Mouse (Mus musculus) c-Kit-positive CD71-negative TER-119-negative erythroid progenitor cells, embryonic 14.5 days (primary cell): ENCODE measurements around the gene Tarsl2.

Experiments used
- DNase-seq: peaks from one replicate; pipeline ENCODE4 v3.0.0-alpha.2; 2013; ENCODE audit warnings: low read depth

Gene Tarsl2

GRCm38 (mm10) chr7:65644643-65645351, at the start of gene Tarsl2:
TSS of gene Tarsl2 (plus strand) at chr7:65644898.
- DNase-seq = peak; percentile 92

- DNase-seq = no peak
Measured at GRCm38 (mm10) chr7:65606124-65606523, 38.6 kb upstream of the Tarsl2 start.

DNA sequence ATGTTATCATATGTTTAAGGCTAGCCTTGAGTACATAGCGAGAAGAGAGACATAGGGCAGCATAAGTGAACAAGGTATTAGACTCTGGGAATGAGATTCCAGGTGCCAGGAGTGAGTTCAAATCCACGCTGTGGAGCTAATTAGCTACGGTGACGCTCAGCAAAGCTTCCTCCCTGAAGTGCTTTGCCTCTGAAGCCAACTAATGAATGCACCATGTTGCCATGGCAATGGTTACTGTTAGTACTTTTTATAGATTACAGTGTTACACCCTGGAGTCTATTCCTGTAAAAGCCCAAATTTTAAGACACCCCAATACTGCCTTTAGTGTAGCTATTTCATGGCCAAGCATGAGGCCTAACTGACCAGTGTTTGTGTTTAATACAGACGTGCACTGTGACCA, 37.7 kb upstream of the Tarsl2 start:
- DNase-seq = no peak

DNA sequence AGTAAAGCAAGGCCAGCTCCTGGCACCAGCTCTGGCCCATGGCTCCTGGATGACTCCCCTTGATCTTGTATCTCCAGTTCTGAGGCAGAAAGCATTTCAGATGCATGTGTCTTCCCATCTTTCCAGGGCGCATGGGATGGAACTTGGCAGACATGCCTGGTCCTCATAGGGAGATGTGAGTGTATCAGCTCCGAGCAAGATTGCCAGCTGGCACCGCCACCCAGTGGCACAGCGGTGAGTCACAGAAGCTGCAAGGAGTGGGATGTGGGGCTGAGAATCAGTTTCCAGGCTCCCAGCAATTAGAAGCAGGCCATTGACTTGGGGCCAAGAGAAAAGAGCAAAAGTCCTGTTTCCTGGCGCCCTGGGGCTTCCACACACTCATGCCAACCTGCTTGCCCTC, 34.5 kb upstream of the Tarsl2 start:
- DNase-seq = no peak

DNA sequence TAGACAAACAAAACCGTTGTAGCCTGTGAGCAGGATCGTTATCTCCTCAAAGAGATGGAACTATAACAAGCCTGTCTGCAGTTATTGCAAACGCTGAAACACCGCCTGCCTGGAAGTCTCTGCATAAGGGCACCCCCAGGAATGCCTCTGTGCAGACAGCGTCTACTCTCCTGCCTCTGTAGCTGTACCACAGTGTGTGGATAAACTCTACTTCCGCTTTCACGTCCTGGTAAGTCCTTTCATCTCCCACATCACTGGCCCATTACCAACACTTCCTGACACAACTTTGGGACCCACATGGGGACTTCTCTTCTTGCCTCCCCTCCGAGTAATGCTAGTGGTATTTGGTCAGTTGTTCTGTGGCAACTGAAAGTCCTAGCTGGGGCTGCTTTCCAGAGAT, 34.0 kb upstream of the Tarsl2 start:
- no peak for DNase-seq

- DNase-seq = no peak
Measured at GRCm38 (mm10) chr7:65611298-65611697, 33.4 kb upstream of the Tarsl2 start.

- no peak for DNase-seq
Measured at GRCm38 (mm10) chr7:65613723-65614122, 31.0 kb upstream of the Tarsl2 start.

- no peak for DNase-seq
Measured at GRCm38 (mm10) chr7:65618751-65619150, 25.9 kb upstream of the Tarsl2 start.

- no peak for DNase-seq
Measured at GRCm38 (mm10) chr7:65620746-65621145, 24.0 kb upstream of the Tarsl2 start.

- DNase-seq = no peak
Measured at GRCm38 (mm10) chr7:65623330-65623729, 21.4 kb upstream of the Tarsl2 start.

GRCm38 (mm10) chr7:65625528-65625927, 19.2 kb upstream of the Tarsl2 start:
- DNase-seq = no peak

DNA sequence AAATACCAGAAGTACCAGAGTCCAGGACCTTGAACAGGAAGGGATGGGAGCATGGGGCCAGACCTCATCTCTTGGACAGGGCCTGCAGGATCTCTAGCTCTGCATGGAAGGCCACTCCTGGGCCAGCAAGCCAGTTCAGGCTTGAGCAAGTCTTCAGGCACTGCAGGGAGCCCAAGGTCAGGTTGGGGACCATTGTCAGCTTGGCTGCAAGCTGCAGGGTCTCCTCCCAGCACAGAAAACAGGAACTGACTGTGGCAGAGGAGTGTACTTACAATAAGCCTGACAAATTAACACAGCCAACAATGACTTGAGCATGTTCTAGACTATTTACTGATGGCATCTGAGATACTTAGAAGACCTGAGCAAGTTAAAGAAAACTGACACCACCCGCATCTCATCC, 14.9 kb upstream of the Tarsl2 start:
- DNase-seq = no peak

DNA sequence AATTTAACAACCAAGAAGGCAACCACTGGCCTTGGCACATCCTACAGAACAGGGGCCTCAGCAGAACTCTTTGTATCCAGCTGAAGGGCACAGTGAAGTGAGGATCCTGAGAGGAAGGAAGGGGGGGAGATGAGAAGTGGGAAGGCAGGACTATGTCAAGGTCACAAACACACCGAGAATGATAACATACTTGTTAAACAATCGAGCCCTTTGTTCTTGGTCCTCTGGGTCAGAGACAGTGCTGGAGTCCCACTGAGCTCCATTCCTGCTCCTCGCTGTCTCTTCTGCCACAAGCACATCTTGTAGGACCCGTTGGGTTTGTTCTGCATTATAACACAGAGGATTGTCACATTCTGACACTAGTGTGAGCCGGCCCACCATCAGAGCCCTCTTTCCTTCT, 14.0 kb upstream of the Tarsl2 start:
- DNase-seq = no peak

- DNase-seq = no peak
Measured at GRCm38 (mm10) chr7:65635831-65636230, 8.9 kb upstream of the Tarsl2 start.

DNA sequence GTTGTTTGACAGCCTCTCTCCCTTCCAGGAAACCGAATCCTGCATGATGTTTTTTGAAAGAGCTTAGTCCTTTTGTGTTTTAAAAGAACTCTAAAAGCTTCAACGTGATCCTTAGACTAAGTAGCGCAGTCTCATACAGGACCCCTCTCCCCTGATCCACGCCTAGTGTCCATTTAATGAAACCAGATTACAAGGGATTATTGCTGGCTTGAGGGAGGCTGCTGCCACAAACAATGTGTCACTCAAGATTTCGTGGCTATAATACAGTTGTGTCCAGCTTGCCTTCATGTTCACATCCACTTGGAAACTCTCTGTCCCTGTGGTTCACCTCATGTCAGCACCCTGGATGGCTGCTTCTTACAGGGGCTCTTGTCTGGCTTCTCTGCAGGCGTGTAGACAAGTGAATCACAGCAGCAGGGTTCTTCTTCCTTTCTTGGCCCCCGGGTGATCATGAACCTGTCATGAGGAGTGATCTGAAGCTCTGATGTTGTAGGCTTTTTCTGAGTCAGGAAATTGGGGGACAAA, 8.3 kb upstream of the Tarsl2 start:
- DNase-seq = no peak

DNA sequence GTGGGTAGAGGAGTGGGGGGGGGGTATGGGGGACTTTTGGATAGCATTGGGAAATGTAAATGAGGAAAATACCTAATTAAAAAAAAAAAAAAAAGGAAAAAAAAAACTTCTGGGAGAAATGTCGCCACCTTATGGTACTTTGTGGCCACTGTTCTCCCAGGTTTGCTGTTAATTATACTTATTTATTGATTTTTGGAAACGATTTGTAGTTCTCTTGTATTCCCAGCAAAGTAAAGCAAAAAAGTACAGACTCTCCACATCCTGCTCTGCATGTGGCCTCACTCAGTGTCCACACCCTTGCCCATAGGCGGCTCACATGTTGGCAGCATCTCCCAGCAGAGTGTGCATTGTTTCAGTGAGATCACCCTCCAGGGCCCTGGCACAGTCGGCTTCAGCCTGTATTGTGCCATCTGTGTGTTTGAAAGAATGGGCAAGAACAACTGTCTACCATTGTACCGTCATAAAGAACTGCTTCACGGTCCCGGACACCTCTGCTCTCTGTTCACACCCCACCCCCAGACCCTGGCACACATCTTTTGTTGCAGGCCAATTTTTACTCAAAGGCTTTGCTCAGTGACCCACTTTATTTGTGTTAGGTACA, 6.4 kb upstream of the Tarsl2 start:
- no peak for DNase-seq

DNA sequence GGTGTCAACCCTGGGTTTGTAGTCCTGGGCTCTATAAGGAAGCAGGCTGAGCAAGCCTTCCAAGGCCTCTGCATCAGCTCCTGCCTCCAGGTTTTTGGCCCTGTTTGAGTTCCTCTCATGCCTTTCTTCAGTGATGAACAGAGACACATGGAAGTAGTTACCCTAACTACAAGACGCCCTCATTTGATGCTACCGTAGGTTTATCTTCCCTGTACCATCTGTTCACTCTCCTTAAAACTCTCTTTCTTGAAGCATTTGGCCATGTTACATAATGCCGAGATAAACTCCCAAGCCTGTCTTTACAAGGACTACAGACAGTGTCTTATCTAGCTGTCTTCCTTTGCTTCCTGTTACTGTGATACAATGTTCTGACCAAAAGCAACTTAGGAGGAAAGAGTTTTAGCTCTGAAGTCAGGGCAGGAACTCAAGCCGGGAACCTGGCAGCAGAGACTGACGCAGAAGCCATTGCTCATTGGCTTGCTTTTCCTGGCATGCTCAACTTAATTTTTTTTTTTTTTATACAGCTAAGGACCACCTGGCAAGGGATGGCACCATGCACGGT, 4.8 kb upstream of the Tarsl2 start:
- DNase-seq = no peak

GRCm38 (mm10) chr7:65640672-65641071, 4.0 kb upstream of the Tarsl2 start:
- no peak for DNase-seq

DNA sequence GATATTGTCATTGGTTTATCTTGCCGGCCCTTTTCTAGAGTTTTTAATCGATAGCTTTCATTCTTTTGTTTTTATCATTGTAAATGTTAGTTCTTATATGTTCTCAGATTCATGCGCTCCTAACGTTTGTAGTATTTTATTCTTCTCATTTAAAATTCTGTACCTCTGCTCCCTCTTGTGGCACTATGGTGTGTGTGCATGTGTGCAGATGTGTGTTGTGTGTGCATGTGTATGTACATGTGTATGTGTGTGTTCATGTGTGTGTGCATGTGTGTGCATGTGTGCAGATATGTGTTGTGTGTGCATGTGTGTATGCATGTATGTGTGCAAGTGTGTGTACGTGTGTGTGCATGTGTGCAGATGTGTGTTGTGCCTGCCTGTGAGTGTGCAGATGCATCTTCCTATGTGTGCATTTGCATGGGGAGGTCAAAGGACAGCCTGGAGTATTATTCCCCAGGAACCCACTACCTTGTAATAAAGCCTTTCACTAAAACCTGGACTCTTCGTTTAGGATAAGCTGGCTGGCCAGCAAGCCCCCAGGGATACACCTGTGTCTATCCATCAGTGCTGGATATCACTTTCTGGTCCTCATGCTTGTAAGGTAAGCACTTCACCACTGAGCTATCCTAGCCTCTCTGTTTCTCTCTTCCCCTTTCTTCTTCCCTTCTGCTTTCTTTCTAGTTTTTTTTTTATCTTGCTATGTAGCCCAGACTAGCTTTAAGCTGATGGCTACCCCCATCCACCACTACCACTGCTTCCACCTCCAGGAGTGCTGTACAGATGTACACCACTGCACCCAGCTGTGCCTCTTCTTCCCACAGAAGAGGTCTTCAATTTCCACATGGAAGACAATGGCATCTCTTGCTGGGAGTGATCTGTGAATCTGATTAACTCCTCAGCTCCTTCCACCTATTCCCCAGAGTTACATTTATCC, 2.1 kb upstream of the Tarsl2 start:
- no peak for DNase-seq

GRCm38 (mm10) chr7:65643861-65644421, 757 bp upstream of the Tarsl2 start:
- no peak for DNase-seq

DNA sequence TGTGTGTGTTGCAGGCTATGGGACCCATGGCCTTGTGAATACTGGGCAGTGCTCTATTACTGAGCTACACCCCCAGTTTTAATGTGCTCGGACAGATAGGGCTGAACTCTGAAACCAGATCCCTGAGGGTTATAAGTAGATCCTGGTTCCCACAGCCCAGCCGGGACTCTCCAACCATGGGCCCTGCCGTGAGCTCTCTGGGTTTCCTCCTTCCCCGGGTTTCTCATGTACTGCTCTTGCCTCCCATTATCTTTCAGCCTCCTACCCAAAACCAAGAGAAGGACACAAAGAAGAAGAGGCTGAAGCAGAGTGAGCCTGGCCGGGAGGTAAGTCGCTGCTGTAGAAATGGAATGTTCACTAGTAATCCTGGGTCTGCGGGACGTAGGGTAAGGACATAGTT, 1.3 kb downstream of the Tarsl2 start:
- no peak for DNase-seq

- no peak for DNase-seq
Measured at GRCm38 (mm10) chr7:65650662-65651061, 6.0 kb downstream of the Tarsl2 start.
